Mouse (Mus musculus): ENCODE measurements around the gene Nfib. TPM values are rescaled to one million over a fixed set of nuclear protein-coding genes. Genes with fewer than 3 reads are reported as not detected.

Nfib gene
- polyA plus RNA-seq, 1 experiment from 2014 or later, result 59.0 TPM

DNA sequence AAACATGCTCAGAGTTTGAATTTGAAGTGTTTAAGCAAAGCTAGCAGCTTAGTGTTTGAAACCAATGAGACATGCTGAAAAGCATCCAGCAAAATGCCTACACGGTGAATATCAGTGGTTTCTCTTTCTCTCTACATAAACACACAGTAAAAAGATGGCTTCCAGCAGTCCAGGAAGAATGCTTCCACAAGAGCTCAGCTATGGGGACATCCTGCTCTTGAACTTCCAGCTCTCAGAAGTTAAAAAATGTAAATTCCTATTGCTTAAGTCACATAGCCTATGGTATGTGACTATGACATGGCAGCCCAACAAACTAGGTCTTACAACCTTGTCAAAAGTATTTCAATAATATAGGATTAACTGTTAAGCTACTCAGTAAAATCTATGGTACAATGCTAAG is 261.5 kb downstream of the Nfib start:
- H3K4me1 ChIP-seq (ENCODE audit: control insufficient read depth, insufficient read depth, low read length), result peaks cover 31% of the 10 kb centered on the region

DNA sequence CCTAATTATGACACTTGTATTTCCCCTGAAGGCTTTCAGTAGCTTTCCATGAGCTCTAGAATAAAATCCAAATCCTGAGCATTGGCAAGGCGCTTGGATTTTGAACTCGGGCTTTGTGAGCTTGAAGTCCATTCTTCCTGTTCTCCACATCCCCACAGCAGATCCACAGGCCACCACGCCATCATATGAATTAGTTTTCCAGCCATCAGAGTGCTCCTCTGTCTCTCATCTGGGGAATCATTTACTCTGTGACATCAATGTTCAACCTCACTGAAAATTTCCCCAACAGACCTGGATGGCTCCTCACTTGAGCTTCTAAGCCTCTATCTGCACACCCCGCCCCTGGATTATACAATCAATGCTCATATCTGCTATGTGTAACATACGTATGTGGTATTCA is 262.1 kb downstream of the Nfib start:
- 87% methylated on average over 5 of the region's 5 CpGs for WGBS (ENCODE audit: insufficient replicate concordance)
- peaks cover 31% of the 10 kb centered on the region for H3K4me1 ChIP-seq (ENCODE audit: control insufficient read depth, insufficient read depth, low read length)
- no peak overlapping the region for H3K27ac ChIP-seq (ENCODE audit: low read depth, low read length)
- no peak overlapping the region for H3K9ac ChIP-seq (ENCODE audit: low read depth, low read length)
- H3K36me3 ChIP-seq (ENCODE audit: control insufficient read depth, insufficient read depth, low read length), result no peaks in the 10 kb centered on the region
- no peak for ATAC-seq (replicated peaks; ENCODE audit: insufficient number of reproducible peaks, low FRiP score, low TSS enrichment)
- no peaks in the 10 kb centered on the region for H3K27me3 ChIP-seq (ENCODE audit: control insufficient read depth, insufficient read depth, low read length)
- H3K9me3 ChIP-seq (replicated peaks; ENCODE audit: control insufficient read depth, low read length), result no peaks in the 10 kb centered on the region
- no peak overlapping the region for H3K4me3 ChIP-seq (ENCODE audit: low read depth, low read length)
- H3K4me2 ChIP-seq, result no peak overlapping the region

More for the DNA sequence above, 261.5 kb downstream of the Nfib start:
- Histone ChIP-seq H3K9ac (ENCODE audit: low read depth, low read length) (no peak overlapping the region), H3K36me3 (ENCODE audit: control insufficient read depth, insufficient read depth, low read length) (no peaks in the 10 kb centered on the region), H3K9me3 (replicated peaks; ENCODE audit: control insufficient read depth, low read length) (no peaks in the 10 kb centered on the region), H3K27me3 (ENCODE audit: control insufficient read depth, insufficient read depth, low read length) (no peaks in the 10 kb centered on the region), H3K4me2 (no peak overlapping the region), H3K27ac (ENCODE audit: low read depth, low read length) (no peak overlapping the region), H3K4me3 (ENCODE audit: low read depth, low read length) (no peak overlapping the region)
- ATAC-seq (replicated peaks; ENCODE audit: insufficient number of reproducible peaks, low FRiP score, low TSS enrichment), result no peak
- 66% methylated on average over 1 of the region's 1 CpGs for WGBS (ENCODE audit: insufficient replicate concordance)

DNA sequence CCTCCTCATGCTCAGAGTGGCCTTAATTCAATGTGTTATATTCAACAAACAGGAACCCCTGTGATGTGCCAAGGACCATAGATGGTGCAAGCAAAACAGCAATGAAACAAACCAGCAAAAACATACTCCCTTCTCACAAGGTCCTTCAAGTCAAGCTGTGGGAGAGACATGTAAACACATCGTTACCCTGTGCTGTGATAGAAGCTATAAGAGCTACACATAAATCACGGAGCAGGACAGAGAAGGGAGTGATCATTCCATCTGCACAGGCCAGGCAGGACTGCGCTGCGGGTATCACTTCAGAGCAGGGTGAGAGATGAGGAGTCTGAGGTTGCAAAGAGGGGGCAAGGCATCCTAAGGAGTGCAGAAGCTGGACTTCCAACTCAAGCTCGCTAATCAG is 262.5 kb downstream of the Nfib start:
- no peak overlapping the region for H3K27ac ChIP-seq (ENCODE audit: low read depth, low read length)
- no peak overlapping the region for H3K4me2 ChIP-seq
- no peak overlapping the region for H3K4me3 ChIP-seq (ENCODE audit: low read depth, low read length)
- no peaks in the 10 kb centered on the region for H3K9me3 ChIP-seq (replicated peaks; ENCODE audit: control insufficient read depth, low read length)
- peaks cover 33% of the 10 kb centered on the region for H3K4me1 ChIP-seq (ENCODE audit: control insufficient read depth, insufficient read depth, low read length)
- no peaks in the 10 kb centered on the region for H3K27me3 ChIP-seq (ENCODE audit: control insufficient read depth, insufficient read depth, low read length)
- H3K9ac ChIP-seq (ENCODE audit: low read depth, low read length), result no peak overlapping the region
- ATAC-seq (replicated peaks; ENCODE audit: insufficient number of reproducible peaks, low FRiP score, low TSS enrichment), result no peak
- H3K36me3 ChIP-seq (ENCODE audit: control insufficient read depth, insufficient read depth, low read length), result no peaks in the 10 kb centered on the region
- WGBS (ENCODE audit: insufficient replicate concordance), result 75% methylated on average over 5 of the region's 5 CpGs

DNA sequence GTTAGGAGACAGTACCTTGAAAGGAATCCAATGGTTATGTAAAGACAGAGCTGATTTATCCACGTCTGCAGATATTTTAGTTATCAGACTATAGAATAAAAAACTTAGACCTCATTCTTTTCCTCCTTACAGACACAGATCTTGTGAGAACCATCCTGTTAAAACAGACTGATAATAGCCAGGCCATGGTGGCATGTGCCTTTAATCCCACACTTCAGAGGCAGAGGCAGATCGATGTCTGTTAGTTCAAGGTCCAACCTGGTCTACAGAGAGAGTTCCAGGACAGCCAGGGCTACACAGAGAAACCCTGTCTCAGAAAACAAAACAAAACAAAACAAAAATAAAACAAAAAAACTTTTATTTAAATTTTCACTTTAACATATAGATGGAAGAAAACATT is 264.9 kb downstream of the Nfib start:
- ATAC-seq (replicated peaks; ENCODE audit: insufficient number of reproducible peaks, low FRiP score, low TSS enrichment), result no peak
- WGBS (ENCODE audit: insufficient replicate concordance), result 58% methylated on average over 2 of the region's 2 CpGs
- no peak overlapping the region for H3K4me3 ChIP-seq (ENCODE audit: low read depth, low read length)
- no peak overlapping the region for H3K4me2 ChIP-seq
- H3K9me3 ChIP-seq (replicated peaks; ENCODE audit: control insufficient read depth, low read length), result no peaks in the 10 kb centered on the region
- no peak overlapping the region for H3K27ac ChIP-seq (ENCODE audit: low read depth, low read length)
- no peaks in the 10 kb centered on the region for H3K27me3 ChIP-seq (ENCODE audit: control insufficient read depth, insufficient read depth, low read length)
- H3K9ac ChIP-seq (ENCODE audit: low read depth, low read length), result no peak overlapping the region
- H3K36me3 ChIP-seq (ENCODE audit: control insufficient read depth, insufficient read depth, low read length), result no peaks in the 10 kb centered on the region
- H3K4me1 ChIP-seq (ENCODE audit: control insufficient read depth, insufficient read depth, low read length), result peaks cover 28% of the 10 kb centered on the region

- H3K9me3 ChIP-seq (replicated peaks; ENCODE audit: control insufficient read depth, low read length), result no peaks in the 10 kb centered on the region
- no peaks in the 10 kb centered on the region for H3K36me3 ChIP-seq (ENCODE audit: control insufficient read depth, insufficient read depth, low read length)
- WGBS (ENCODE audit: insufficient replicate concordance), result 57% methylated on average over 8 of the region's 8 CpGs
- no peak overlapping the region for H3K4me3 ChIP-seq (ENCODE audit: low read depth, low read length)
- no peak overlapping the region for H3K4me2 ChIP-seq
- ATAC-seq (replicated peaks; ENCODE audit: insufficient number of reproducible peaks, low FRiP score, low TSS enrichment), result no peak
- H3K27ac ChIP-seq (ENCODE audit: low read depth, low read length), result no peak overlapping the region
- H3K4me1 ChIP-seq (ENCODE audit: control insufficient read depth, insufficient read depth, low read length), result peaks cover 35% of the 10 kb centered on the region
- H3K27me3 ChIP-seq (ENCODE audit: control insufficient read depth, insufficient read depth, low read length), result no peaks in the 10 kb centered on the region
- no peak overlapping the region for H3K9ac ChIP-seq (ENCODE audit: low read depth, low read length)
Observed at GRCm38 (mm10) chr4:82439813-82440212, 265.7 kb downstream of the Nfib start.

GRCm38 (mm10) chr4:82438631-82439030 is 266.9 kb downstream of the Nfib start:
- no peak overlapping the region for H3K27ac ChIP-seq (ENCODE audit: low read depth, low read length)
- no peak overlapping the region for H3K4me2 ChIP-seq
- H3K4me3 ChIP-seq (ENCODE audit: low read depth, low read length), result no peak overlapping the region
- peaks cover 44% of the 10 kb centered on the region for H3K4me1 ChIP-seq (ENCODE audit: control insufficient read depth, insufficient read depth, low read length)
- no peaks in the 10 kb centered on the region for H3K9me3 ChIP-seq (replicated peaks; ENCODE audit: control insufficient read depth, low read length)
- 89% methylated on average over 5 of the region's 5 CpGs for WGBS (ENCODE audit: insufficient replicate concordance)
- no peak for ATAC-seq (replicated peaks; ENCODE audit: insufficient number of reproducible peaks, low FRiP score, low TSS enrichment)
- no peak overlapping the region for H3K9ac ChIP-seq (ENCODE audit: low read depth, low read length)
- no peaks in the 10 kb centered on the region for H3K36me3 ChIP-seq (ENCODE audit: control insufficient read depth, insufficient read depth, low read length)
- no peaks in the 10 kb centered on the region for H3K27me3 ChIP-seq (ENCODE audit: control insufficient read depth, insufficient read depth, low read length)

- Histone ChIP-seq H3K36me3 (ENCODE audit: control insufficient read depth, insufficient read depth, low read length) (no peaks in the 10 kb centered on the region), H3K4me3 (ENCODE audit: low read depth, low read length) (no peak overlapping the region), H3K27ac (ENCODE audit: low read depth, low read length) (peak overlapping the region; percentile 22; the same call in 1 of the 2 replicates), H3K9me3 (replicated peaks; ENCODE audit: control insufficient read depth, low read length) (no peaks in the 10 kb centered on the region), H3K9ac (ENCODE audit: low read depth, low read length) (no peak overlapping the region), H3K4me1 (ENCODE audit: control insufficient read depth, insufficient read depth, low read length) (peaks cover 45% of the 10 kb centered on the region), H3K4me2 (peak overlapping the region; percentile 27; the same call in 1 of the 2 replicates), H3K27me3 (ENCODE audit: control insufficient read depth, insufficient read depth, low read length) (no peaks in the 10 kb centered on the region)
- ATAC-seq (replicated peaks; ENCODE audit: insufficient number of reproducible peaks, low FRiP score, low TSS enrichment), result no peak
- 42% methylated on average over 12 of the region's 12 CpGs for WGBS (ENCODE audit: insufficient replicate concordance)
Observed at GRCm38 (mm10) chr4:82437533-82438318, 267.8 kb downstream of the Nfib start.

- Histone ChIP-seq H3K9ac (ENCODE audit: low read depth, low read length) (no peak overlapping the region), H3K4me3 (ENCODE audit: low read depth, low read length) (no peak overlapping the region), H3K4me1 (ENCODE audit: control insufficient read depth, insufficient read depth, low read length) (peaks cover 47% of the 10 kb centered on the region), H3K27ac (ENCODE audit: low read depth, low read length) (no peak overlapping the region), H3K36me3 (ENCODE audit: control insufficient read depth, insufficient read depth, low read length) (no peaks in the 10 kb centered on the region), H3K4me2 (no peak overlapping the region), H3K27me3 (ENCODE audit: control insufficient read depth, insufficient read depth, low read length) (no peaks in the 10 kb centered on the region), H3K9me3 (replicated peaks; ENCODE audit: control insufficient read depth, low read length) (no peaks in the 10 kb centered on the region)
- ATAC-seq (replicated peaks; ENCODE audit: insufficient number of reproducible peaks, low FRiP score, low TSS enrichment), result no peak
- WGBS (ENCODE audit: insufficient replicate concordance), result 57% methylated on average over 2 of the region's 2 CpGs
Observed at GRCm38 (mm10) chr4:82436656-82437055, 268.9 kb downstream of the Nfib start.

DNA sequence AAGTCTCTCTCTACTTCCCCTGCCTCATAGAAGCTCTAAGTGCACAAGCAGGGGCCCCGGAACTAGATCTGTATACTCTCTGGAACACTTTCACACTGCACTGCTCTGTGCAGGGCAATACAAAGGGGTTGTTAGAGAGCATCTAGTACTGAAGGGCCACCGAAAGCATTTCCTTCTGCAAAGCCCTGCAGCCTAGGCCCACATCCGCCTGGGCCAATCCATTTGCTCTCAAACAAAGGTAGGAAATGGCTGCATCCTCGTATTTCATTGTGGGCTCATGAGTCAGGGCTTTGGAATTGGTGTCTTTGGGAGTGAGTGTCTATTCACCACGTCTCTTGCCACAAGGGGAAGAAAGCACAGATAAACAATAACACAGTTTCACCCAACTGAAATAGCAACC is 269.8 kb downstream of the Nfib start:
- peak overlapping the region; percentile 51 for H3K27ac ChIP-seq (ENCODE audit: low read depth, low read length)
- no peaks in the 10 kb centered on the region for H3K36me3 ChIP-seq (ENCODE audit: control insufficient read depth, insufficient read depth, low read length)
- WGBS (ENCODE audit: insufficient replicate concordance), result 38% methylated on average over 5 of the region's 5 CpGs
- H3K9ac ChIP-seq (ENCODE audit: low read depth, low read length), result no peak overlapping the region
- H3K27me3 ChIP-seq (ENCODE audit: control insufficient read depth, insufficient read depth, low read length), result no peaks in the 10 kb centered on the region
- peaks cover 49% of the 10 kb centered on the region for H3K4me1 ChIP-seq (ENCODE audit: control insufficient read depth, insufficient read depth, low read length)
- no peaks in the 10 kb centered on the region for H3K9me3 ChIP-seq (replicated peaks; ENCODE audit: control insufficient read depth, low read length)
- H3K4me3 ChIP-seq (ENCODE audit: low read depth, low read length), result no peak overlapping the region
- ATAC-seq (replicated peaks; ENCODE audit: insufficient number of reproducible peaks, low FRiP score, low TSS enrichment), result 0 out of 2 replicates have a peak, but pooled peaks have one; percentile 41
- no peak overlapping the region for H3K4me2 ChIP-seq
